Mouse (Mus musculus): ENCODE results near the gene Slc6a13. TPM values are rescaled to one million over a fixed set of nuclear protein-coding genes. Genes with fewer than 3 reads are reported as not detected.

Slc6a13 gene
- total and polyA plus RNA-seq, 3 experiments: 9.6 to 17.4 (median 15.4) TPM

DNA sequence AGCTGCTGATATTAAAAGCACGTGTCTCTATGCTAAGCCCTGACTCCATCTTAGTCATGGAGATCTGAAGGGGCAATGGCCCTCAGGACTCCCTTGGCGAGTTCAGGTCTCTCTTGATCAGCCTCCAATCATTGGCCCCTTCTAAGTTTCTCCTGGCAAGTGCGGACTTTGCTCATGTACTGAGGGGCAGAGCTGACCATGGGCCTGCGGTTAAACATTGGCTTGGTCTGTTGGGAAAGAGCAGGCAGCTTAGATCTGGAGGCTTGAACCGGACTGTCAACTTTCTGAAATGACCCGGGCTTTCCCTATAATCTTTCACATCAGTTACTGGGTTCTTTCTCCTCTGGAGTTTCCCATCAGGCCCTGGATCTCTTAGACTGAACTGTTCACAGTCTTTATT lies 11.0 kb downstream of the Slc6a13 start:
- Histone ChIP-seq H3K27ac (ENCODE audit: insufficient read depth, low read depth) (no peak overlapping the region), H3K4me1 (ENCODE audit: control insufficient read depth in 1 of 2, insufficient read depth in 2 of 2) (no peaks in the 10 kb centered on the region; a peak in 1 of 4 replicates), H3K9ac (ENCODE audit: insufficient read depth, low read depth) (no peak overlapping the region), H3K27me3 (replicated peaks) (peaks cover 53% of the 10 kb centered on the region), H3K9me3 (replicated peaks; ENCODE audit: low read length) (no peaks in the 10 kb centered on the region), H3K36me3 (replicated peaks in 1 of 2; ENCODE audit: control insufficient read depth in 1 of 2, insufficient read depth in 1 of 2, low read length in 1 of 2) (no peaks in the 10 kb centered on the region), H3K4me3 (replicated peaks in 1 of 3; ENCODE audit: low read depth in 2 of 3, low read length in 2 of 3, poor library complexity in 1 of 3) (no peak overlapping the region), H3K79me2 (replicated peaks; ENCODE audit: control insufficient read depth, extremely low read depth, insufficient read depth, poor library complexity, severe bottlenecking) (no peaks in the 10 kb centered on the region), H3K4me2 (ENCODE audit: insufficient read depth, low read depth, poor library complexity, severe bottlenecking) (no peak overlapping the region)
- TF ChIP-seq ZNF384 (IDR thresholded peaks at IDR 0.05; ENCODE audit: low read depth, low read length) (no peak), GABPA (IDR thresholded peaks at IDR 0.05; ENCODE audit: insufficient replicate concordance, low read depth, low read length) (no peak), MYC (IDR thresholded peaks at IDR 0.05; ENCODE audit: low read depth, low read length) (no peak), EP300 (IDR thresholded peaks at IDR 0.05; ENCODE audit: low read length) (no peak), ELF1 (IDR thresholded peaks at IDR 0.05; ENCODE audit: low read depth, low read length) (no peak), ZMIZ1 (IDR thresholded peaks at IDR 0.05; ENCODE audit: low read depth, low read length) (no peak), ZKSCAN1 (IDR thresholded peaks at IDR 0.05; ENCODE audit: borderline replicate concordance, low read depth, low read length) (no peak), MXI1 (IDR thresholded peaks at IDR 0.05; ENCODE audit: low read depth, low read length) (no peak), TBP (conservative IDR thresholded peaks at IDR 0.05; ENCODE audit: low read depth, low read length) (no peak), PAX5 (IDR thresholded peaks at IDR 0.05; ENCODE audit: low read length) (no peak), MAZ (IDR thresholded peaks at IDR 0.05; ENCODE audit: low read depth, low read length) (no peak), CHD1 (IDR thresholded peaks at IDR 0.05; ENCODE audit: low read depth, low read length) (no peak), POLR2A (IDR thresholded peaks at IDR 0.05; ENCODE audit: low read depth, low read length) (no peak), SMC3 (IDR thresholded peaks at IDR 0.05; ENCODE audit: low read depth, low read length) (no peak), CTCF (conservative IDR thresholded peaks at IDR 0.05 in 1 of 2, IDR thresholded peaks at IDR 0.05 in 1 of 2; ENCODE audit: low read depth in 2 of 2, low read length in 2 of 2) (no peak), E2F4 (IDR thresholded peaks at IDR 0.05; ENCODE audit: insufficient replicate concordance, low read depth, low read length) (no peak), MAFK (IDR thresholded peaks at IDR 0.05; ENCODE audit: insufficient replicate concordance, low read length) (no peak), USF1 (IDR thresholded peaks at IDR 0.05; ENCODE audit: low read depth, low read length) (no peak), SIN3A (IDR thresholded peaks at IDR 0.05; ENCODE audit: low read length) (no peak), TCF12 (IDR thresholded peaks at IDR 0.05; ENCODE audit: low read depth, low read length) (no peak)
- DNase-seq (ENCODE audit: extremely low read depth): no peak
- in situ Hi-C loops (cut with MboI; ENCODE audit: low pct_ligation_motif_present, low pct_unique_long_range_greater_than_20kb, low sequenced_read_pairs) (no loop called here), dilution Hi-C loops (cut with MboI; ENCODE audit: extremely low pct_ligation_motif_present, extremely low pct_unique_long_range_greater_than_20kb, low sequenced_read_pairs) (no loop called here)

DNA sequence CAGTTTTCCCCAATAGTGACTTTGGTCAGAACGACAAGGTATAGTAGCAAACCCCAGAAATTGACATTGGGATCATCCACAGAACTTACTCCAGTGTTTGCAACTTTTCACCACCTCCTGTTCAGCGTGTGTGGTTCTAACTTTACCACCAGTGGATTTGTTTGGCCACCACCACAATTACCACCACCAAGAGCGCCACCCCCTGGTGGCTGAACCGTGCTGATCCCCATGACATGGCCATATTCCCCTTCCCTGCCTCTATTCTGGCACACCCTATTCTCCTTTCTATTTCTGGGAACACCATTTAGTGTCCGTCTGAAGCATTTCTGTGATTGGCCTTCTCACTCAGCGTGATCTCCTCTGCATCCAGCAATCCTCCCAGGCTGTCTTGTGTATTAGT lies 19.1 kb downstream of the Slc6a13 start:
- TF ChIP-seq SMC3 (IDR thresholded peaks at IDR 0.05; ENCODE audit: low read depth, low read length) (peak; percentile 61), CTCF (conservative IDR thresholded peaks at IDR 0.05 in 1 of 2, IDR thresholded peaks at IDR 0.05 in 1 of 2; ENCODE audit: low read depth in 2 of 2, low read length in 2 of 2) (peak; percentile 7 to 62; a peak in 2 of 4 replicates), RAD21 (IDR thresholded peaks at IDR 0.05; ENCODE audit: low read depth, low read length) (peak; percentile 31), TCF12 (IDR thresholded peaks at IDR 0.05; ENCODE audit: low read depth, low read length) (no peak)
- Histone ChIP-seq H3K4me3 (replicated peaks in 1 of 3; ENCODE audit: low read depth in 2 of 3, low read length in 2 of 3, poor library complexity in 1 of 3) (no peak overlapping the region), H3K36me3 (replicated peaks in 1 of 2; ENCODE audit: control insufficient read depth in 1 of 2, insufficient read depth in 1 of 2, low read length in 1 of 2) (no peaks in the 10 kb centered on the region), H3K9ac (ENCODE audit: insufficient read depth, low read depth) (no peak overlapping the region), H3K4me2 (ENCODE audit: insufficient read depth, low read depth, poor library complexity, severe bottlenecking) (no peak overlapping the region), H3K4me1 (ENCODE audit: control insufficient read depth in 1 of 2, insufficient read depth in 2 of 2) (peaks cover 0 to 4% of the 10 kb centered on the region in 2 experiments; a peak in 1 of 4 replicates), H3K9me3 (replicated peaks; ENCODE audit: low read length) (no peaks in the 10 kb centered on the region), H3K27me3 (replicated peaks) (peaks cover 33% of the 10 kb centered on the region), H3K27ac (ENCODE audit: insufficient read depth, low read depth) (no peak overlapping the region), H3K79me2 (replicated peaks; ENCODE audit: control insufficient read depth, extremely low read depth, insufficient read depth, poor library complexity, severe bottlenecking) (no peaks in the 10 kb centered on the region)
- DNase-seq (ENCODE audit: extremely low read depth): no peak
- in situ Hi-C loops (cut with MboI; ENCODE audit: low pct_ligation_motif_present, low pct_unique_long_range_greater_than_20kb, low sequenced_read_pairs): loop anchor here (5.0 kb wide), 1 partner anchor 52 kb away; no protein-coding TSS in a partner anchor
- dilution Hi-C loops (cut with MboI; ENCODE audit: extremely low pct_ligation_motif_present, extremely low pct_unique_long_range_greater_than_20kb, low sequenced_read_pairs): no loop called here

All from CH12.LX (cell line).